Mouse (Mus musculus) T-helper 2 cell (primary cell): Measurements from ENCODE around the gene Rho.

ENCODE experiments used
- in situ Hi-C: fragments of 300-600 bp; cut with MboI, MseI; formaldehyde crosslinking; loops from one replicate; pipeline ENCODE4 v1.15.1; 2025; ENCODE audit warnings: high pct_unique_total_duplicates

Rho gene

DNA sequence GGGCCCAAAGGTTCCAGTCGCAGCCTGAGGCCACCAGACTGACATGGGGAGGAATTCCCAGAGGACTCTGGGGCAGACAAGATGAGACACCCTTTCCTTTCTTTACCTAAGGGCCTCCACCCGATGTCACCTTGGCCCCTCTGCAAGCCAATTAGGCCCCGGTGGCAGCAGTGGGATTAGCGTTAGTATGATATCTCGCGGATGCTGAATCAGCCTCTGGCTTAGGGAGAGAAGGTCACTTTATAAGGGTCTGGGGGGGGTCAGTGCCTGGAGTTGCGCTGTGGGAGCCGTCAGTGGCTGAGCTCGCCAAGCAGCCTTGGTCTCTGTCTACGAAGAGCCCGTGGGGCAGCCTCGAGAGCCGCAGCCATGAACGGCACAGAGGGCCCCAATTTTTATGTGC is at the start of gene Rho:
Rho (plus strand) TSS at position 110 of the 400 bp plus-strand sequence.
- in situ Hi-C loops = no loop called here

DNA sequence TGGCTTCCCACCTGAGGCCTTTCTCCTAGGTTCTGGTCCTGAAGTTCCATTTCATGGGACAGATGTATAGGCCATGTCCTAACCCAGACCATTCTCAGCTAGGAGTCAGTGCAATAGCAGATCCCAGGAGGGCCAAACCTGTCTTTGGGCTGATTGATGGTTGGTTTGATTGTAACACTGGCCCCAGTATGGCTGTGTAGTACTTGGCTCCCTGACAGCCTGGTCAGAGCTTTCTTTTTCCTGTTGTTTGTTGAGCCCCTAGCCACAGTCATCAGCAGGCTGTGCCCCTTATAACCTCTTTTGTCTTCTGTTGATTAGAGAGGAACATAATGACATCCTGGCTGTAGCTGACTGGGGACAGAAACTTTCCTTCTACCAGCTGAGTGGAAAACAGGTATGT is 47.5 kb upstream of the Rho start:
- in situ Hi-C loops = no loop called here

DNA sequence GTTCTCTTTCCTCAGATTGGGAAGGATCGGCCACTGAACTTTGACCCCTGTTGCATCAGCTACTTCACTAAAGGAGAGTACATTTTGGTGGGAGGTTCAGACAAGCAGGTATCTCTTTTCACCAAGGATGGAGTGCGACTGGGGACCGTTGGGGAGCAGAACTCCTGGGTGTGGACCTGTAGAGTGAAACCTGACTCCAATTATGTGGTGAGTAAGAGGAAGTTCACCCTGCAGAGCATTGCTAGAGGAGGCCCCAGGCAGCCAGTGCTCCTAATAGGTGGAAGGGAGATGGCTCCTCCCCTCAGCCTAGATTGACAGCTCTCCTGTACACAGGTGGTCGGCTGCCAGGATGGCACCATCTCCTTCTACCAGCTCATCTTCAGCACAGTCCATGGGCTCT is 44.7 kb upstream of the Rho start:
- in situ Hi-C loops = loop anchor here (5.0 kb wide), 1 partner anchor 120 kb away; no protein-coding TSS in a partner anchor

DNA sequence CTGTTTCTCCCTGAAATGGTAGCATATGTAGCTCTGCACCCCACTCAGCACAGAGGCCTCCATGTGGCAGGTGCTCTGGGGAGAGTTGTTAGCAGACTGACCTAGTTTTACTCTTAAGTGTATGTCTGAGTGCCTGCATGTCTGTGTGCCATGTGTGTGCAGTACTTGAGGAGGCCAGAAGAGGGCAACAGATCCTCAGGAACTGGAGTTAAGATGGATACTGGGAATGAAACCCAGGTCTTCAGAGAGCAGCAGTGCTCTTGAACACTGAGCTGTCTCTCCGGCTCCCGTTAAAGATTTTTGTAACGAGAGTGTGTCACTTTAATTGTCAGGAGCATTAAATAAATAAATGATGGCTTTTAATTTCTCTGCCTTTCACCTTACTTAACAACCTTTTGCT is 43.3 kb upstream of the Rho start:
- in situ Hi-C loops = loop anchor here (5.0 kb wide), 1 partner anchor 119 kb away; no protein-coding TSS in a partner anchor

DNA sequence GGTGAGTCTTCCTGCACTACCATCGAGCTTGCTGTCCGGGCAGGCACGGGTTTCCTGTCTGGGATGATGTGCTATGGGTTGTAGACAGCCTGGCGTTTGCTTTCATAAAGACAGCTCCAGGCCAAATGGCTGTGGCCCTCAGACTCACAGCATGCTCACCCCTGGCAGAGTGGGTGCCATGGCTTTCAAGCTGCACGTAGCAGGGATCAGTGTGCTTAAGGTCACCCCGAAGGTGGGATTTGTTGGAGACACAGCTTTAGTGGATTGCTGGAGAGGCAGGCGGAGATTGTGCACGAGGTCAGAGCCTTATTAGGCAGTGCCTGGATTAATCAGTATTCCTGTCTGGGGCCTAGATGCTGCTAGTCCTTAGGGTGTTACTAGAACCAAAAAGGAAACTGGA is 40.9 kb upstream of the Rho start:
- in situ Hi-C loops = loop anchor here (10.0 kb wide), 1 partner anchor 244 kb away; no protein-coding TSS in a partner anchor

DNA sequence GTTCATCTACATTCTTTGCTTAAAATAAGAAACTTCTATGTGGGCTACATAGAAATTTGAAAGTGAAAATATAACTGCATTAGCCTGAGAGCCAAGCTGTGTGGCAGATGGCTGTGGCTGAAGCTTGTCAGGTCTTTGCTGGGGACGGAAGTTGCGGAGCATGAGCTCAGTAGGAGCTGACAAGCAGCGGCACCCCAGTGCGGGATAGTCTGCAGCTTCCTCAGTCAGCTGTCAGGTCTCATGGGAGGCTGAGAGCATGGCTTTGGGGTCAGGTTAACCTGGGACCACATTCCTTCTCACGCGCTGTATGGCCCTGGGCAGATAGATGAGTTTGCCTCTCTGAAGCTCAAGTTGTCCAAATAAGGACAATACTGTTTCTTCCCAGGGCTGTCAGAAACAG is 40.5 kb upstream of the Rho start:
- in situ Hi-C loops = loop anchor here (10.0 kb wide), 1 partner anchor 244 kb away; no protein-coding TSS in a partner anchor

DNA sequence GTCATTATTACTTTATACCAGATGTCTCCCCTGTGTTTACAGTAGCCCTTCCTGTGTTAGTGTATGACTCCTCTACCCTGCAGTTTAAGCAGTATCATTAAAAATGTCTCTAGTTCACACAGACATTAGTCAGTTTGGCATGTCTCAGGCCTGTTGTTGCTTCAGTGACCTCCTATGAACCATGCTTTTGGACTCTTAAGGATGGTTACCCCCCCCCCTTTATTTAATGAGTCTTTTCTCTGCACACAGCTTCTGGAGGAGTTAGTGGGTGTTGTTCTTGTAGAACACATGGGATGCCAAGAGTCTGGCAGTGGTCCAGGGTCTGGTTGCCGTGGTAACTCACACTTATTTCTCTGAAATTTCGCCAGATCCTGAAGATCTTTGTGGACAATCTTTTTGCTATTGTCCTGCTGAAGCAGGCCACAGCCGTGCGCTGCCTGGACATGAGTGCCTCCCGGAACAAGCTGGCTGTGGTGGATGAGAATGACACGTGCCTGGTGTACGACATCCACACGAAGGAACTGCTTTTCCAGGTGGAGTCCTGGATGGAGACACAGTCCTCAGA is 40.0 kb upstream of the Rho start:
- in situ Hi-C loops = loop anchor here (10.0 kb wide), 1 partner anchor 243 kb away; no protein-coding TSS in a partner anchor

DNA sequence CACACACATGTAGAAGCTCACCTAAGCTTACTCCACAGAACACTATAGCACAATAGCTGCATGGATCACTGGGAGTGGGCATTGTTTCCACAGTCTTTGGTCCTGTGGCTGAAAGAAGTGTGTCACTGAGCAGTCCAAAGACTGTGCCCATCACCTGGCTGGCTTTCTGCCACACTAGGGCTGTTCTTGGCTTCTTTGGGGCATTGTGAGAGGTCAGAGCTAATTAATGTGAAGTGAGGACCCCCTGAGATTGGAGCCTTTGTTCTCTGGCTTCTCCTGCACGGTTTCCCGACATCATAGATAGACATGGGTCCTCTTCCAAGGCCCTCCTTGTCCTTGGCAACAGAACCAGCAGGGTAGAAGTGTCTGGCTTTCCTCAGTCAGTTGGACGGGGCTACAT is 39.2 kb upstream of the Rho start:
- in situ Hi-C loops = loop anchor here (10.0 kb wide), 1 partner anchor 242 kb away; no protein-coding TSS in a partner anchor

DNA sequence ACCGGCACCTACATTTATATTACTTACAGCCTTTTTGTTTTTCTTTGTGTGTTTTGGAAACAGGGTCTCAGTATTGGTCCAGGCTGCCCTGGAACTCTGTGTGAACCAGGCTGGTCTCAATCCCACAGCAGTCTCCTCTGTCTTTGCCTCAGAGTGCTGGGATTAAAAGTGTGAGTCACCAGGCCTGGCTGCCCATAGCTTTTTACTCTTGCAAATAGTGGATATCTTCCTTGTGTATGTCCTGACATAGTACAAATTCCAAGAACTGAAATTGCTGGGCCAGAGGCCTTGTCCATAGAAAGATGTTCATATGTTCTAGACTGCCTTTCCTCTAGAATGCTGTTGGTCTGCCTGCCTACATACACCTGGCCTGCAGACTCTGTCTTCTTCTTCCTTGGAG is 35.2 kb upstream of the Rho start:
- in situ Hi-C loops = loop anchor here (10.0 kb wide), 1 partner anchor 238 kb away; no protein-coding TSS in a partner anchor

DNA sequence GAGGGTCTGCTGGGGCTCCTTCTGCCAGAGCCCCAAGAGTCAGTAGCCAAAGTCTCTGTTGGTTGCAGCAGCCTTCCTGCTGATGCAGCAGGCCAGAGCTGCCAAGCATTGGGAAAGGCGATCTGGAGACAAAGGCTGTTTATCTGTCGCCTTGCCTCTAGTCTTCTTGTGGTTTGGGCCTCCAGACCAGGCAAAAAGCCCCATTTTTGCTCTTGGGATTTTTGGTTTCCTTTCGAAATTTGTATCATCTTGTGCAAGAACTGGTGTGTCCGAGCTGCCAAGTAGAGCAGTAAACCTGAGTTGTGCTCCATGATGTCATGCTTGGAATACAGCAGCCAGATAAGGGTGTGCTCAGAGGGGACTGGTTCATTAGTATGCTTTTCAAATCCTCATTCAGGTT is 34.4 kb upstream of the Rho start:
- in situ Hi-C loops = loop anchor here (10.0 kb wide), 1 partner anchor 238 kb away; no protein-coding TSS in a partner anchor

DNA sequence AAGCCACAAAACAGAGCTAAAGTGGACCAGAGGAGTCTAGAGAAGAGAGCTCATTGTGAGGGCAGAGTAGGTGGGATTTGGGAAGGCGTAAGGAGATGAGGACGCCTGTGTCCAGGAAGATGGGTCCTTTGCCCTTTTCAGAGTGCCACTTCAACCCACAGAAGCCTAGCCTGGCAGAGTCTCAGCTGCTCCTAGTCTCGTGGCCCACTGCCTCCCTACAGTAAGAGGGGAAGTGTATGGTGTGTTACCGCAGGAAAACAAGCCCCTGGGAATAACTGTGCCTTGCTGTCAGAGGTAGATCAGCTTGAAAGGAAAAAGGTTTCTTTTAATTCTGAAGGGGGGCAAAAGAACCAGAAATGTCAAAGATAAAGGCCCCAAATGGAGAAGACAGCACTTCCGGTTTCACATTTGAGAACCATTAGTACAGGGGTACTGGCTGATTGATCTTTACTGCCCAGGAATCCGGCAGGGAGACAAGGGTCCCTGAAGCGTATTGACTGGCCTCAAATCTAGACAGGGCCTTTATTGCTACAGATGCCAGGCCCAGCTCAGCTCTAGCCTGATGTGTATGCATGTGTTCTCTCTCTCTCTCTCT is 33.5 kb upstream of the Rho start:
- in situ Hi-C loops = loop anchor here (10.0 kb wide), 1 partner anchor 237 kb away; no protein-coding TSS in a partner anchor

DNA sequence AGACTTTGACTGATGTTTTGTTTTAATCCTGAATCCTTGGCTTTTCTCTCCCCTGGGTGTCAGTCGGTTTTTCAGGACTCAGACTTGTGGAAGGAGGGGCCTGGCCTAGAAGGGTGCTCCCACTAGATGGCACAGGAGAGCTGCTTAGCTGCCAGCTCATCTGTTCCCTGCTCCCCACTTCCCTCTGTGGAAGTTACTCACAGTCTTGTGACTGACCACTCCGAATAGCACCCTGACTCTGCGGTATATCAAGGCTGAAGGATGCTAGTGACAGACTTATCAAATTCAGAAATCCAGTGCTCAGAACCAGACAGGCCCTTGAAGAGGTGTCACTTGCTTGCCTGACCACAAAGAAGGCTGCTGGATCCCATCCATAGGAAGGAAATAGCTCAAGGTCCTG is 30.5 kb upstream of the Rho start:
- in situ Hi-C loops = no loop called here

DNA sequence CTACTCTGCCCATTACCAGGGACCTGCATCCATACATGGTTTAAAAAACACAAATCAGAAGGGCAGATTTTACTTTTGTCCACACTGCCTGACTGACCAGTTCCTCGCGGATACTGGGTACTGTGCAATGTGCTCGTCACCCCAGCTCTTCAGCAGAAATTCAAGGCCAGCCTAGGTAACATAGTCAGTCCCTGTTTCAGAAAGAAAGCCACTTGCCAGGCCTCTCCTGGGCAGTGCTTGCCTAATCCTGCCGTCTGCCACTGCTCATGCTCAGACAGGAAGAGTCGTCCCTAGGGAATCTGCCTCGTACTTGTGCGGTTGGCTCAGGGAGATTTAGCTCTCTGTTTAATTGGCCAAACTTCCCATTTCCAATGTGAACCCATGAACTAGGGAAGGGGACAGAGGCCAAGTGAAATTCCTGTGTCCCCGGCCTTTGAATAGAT is 30.0 kb upstream of the Rho start:
- in situ Hi-C loops = no loop called here

DNA sequence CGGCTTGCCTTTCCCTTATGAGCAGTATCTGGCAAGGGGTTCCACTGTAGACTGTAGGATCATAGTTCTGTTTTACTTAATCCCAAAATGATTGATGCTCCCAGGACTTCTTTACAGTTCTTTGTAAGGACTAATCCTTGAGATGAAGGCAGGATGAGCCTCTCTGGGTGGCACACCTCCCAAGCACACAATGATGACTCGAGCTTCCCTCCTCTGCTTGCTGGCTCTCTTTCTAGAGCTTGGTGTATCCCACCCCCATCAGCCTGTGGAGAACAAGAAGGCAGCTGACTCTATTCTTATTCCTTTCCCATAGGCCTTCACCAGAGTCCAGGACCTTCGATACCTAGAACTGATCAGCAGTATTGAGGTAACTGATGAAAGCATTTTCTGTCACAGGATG is 29.0 kb upstream of the Rho start:
- in situ Hi-C loops = no loop called here

DNA sequence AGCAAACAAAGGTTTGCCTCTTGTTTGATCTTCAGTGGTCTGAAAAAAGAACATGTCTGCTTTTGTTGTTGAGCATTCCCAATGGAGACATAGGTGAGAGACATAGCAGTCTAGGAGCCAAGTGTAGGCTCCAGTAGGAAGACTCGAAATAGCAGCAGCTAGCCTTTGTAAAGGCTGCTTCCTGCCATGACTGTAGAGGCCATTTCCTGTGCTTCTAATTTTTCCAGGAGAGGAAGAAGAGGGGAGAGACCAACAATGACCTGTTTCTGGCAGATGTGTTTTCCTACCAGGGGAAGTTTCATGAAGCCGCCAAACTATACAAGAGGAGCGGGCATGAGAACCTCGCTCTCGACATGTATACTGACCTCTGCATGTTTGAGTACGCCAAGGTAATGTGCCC is 26.0 kb upstream of the Rho start:
- in situ Hi-C loops = loop anchor here (5.0 kb wide), 1 partner anchor 72 kb away; no protein-coding TSS in a partner anchor

DNA sequence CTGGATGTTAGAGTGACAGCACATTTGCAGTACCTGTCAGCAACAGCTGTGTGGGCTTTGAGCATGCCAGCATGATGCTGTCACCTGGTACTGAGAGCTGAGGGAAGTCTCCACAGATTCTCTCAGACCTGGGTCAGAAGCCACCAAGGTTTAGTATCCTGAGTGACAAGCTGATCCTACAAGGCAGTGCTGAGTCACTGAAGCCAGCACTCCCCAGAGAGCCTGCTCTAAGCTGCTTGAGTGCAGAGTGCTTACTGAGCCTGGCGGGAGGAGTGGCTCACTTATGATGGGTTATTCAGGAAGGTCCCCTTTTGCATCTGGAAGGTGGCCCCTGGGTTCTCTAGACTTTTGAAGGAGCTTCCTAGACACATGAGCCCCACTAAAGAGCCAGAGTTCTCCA is 25.1 kb upstream of the Rho start:
- in situ Hi-C loops = loop anchor here (5.0 kb wide), 1 partner anchor 71 kb away; no protein-coding TSS in a partner anchor

DNA sequence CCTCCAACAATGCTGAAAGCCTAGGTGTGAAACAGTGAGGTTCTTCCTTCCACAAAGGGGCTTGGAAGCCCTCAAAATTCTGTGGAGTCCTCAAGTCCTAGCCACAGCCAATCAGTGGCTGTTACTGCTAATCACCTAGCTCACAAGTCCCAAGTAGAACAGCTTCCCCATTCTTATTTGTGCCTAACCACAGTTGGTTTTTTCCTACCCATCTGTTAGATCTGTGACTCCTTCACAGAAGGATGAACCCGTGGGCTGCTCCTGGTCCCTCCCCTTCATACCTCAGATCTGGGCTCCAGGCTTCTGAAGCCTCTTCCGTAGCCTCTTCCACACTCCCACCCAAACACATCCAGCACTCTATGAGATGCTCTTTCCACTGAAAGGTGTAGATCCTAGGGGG is 24.7 kb upstream of the Rho start:
- in situ Hi-C loops = loop anchor here (5.0 kb wide), 1 partner anchor 70 kb away; no protein-coding TSS in a partner anchor

DNA sequence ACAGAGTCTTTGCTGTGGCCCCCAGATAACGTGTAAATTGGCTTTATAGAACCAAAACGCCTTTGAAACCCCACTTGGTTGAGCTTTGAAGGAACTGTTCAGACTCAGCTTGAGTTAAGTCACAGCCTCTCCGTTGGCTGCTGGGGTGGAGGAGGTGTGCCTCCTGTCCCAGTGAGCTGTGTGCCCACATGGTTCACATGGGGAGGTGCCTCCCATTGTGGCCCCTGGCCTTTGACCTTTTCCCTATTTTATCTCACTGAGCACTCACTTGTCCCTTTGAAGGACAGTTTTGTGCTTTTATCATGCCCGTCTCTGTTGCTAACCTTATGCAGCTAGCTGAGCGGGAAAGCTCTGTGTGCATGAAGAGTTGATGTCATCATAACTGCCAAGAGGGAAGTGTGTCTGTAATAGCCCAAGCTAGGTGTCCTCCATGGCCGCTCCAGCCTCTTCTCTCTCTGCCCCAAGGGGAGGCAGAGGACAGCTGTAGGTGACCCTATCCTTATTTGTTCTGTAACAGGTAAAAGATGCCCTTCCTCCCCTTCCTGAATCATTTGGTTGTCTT is 23.0 kb upstream of the Rho start:
- in situ Hi-C loops = loop anchor here (5.0 kb wide), 1 partner anchor 69 kb away; no protein-coding TSS in a partner anchor

DNA sequence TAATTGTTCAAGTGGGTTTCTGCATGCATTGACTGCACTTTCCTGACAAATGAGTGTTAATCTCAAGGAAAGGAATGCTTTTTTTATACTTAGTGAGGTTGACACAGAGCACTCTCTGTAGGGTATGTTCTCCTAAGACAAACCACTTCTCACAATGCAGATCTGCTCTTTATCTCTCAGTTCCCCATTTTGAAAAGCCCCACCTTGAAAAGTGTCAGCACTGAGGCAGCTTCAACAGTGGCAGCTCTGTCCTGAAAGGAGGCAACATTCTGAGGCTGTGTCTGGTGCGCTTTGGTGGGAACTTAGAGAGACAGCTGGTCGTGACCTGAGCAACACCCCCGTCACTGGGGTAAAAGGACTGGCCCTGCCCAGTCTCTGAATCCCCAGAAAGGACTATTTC is 22.5 kb upstream of the Rho start:
- in situ Hi-C loops = loop anchor here (5.0 kb wide), 1 partner anchor 68 kb away; no protein-coding TSS in a partner anchor

DNA sequence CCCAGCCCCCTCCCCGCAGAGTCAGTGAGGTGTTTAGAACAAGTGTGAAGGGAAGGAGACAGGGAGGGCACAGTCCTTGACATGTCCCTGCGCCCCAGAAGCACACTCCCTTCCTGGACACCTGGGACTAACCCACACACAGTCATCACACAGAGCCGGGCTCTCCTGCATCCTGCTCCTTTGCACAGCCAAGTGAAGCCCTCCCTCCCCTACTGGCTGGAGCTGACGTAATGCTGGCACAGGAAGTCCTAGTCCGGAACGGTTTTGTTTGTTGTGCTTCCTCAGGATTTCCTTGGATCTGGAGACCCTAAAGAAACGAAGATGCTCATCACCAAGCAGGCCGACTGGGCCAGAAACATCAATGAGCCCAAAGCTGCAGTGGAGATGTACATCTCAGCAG is 21.6 kb upstream of the Rho start:
- in situ Hi-C loops = loop anchor here (5.0 kb wide), 1 partner anchor 67 kb away; no protein-coding TSS in a partner anchor

DNA sequence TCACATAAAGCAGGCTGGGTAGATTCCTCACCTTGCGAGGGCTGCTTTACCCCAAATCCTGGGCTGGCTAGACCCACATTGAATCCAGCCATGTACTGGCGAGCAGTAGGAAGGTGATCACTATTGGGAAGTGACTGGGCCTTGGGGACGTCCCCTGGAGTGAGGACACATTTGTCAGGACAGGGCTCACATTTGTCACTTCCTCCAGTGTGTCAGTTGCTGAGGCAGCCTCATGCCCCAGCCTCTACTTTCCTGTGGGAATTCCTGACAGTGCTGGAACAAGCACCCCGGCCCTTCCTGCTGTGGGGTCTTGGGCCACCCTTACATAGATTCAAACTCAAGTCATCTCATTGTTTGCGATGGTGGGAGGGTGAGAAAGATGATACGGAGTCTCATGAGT is 19.8 kb upstream of the Rho start:
- in situ Hi-C loops = no loop called here

DNA sequence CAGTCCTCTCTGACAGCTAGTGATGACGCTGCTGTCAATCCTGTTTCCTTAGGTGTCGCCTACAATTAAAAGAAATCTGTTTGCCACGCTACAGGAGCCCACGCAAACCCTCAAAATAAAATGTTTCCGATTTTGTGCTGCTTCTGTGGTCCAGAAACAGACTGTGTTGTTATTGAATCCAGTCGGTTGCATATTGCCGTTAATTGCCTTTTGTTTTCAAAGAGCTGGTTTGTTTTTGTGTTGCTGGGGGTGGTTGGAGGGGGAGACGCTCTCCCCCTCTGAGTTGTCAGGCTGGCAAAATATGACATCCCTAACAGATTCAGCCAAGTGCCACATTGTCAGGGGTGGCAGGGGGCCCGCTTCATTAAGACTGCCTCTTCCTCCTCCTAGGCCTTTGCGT is 18.1 kb upstream of the Rho start:
- in situ Hi-C loops = no loop called here
